Mouse (Mus musculus) bone marrow, adult 2 months (tissue): Measurements from ENCODE around the gene Sox6.

Experiments used
- CTCF ChIP-seq: fragments of 200-500 bp; IDR thresholded peaks from 2 replicates; pipeline ENCODE4 v1.5.1; 2011; ENCODE audit warnings: low read length, control low read depth; ENCODE audit not compliant: control insufficient read depth, insufficient read depth
- POLR2A ChIP-seq: fragments of 200-500 bp; IDR thresholded peaks from 2 replicates; pipeline ENCODE4 v1.6.1; 2011; ENCODE audit warnings: low read depth, mild to moderate bottlenecking, control low read depth, low read length, borderline replicate concordance; ENCODE audit not compliant: control insufficient read depth

- no peak for TF ChIP-seq POLR2A
- TF ChIP-seq CTCF, result no peak
Observed at GRCm38 (mm10) chr7:115474115-115474514, 564.5 kb downstream of the Sox6 start.
